Mouse (Mus musculus): ENCODE measurements around the gene Spink8.

DNA sequence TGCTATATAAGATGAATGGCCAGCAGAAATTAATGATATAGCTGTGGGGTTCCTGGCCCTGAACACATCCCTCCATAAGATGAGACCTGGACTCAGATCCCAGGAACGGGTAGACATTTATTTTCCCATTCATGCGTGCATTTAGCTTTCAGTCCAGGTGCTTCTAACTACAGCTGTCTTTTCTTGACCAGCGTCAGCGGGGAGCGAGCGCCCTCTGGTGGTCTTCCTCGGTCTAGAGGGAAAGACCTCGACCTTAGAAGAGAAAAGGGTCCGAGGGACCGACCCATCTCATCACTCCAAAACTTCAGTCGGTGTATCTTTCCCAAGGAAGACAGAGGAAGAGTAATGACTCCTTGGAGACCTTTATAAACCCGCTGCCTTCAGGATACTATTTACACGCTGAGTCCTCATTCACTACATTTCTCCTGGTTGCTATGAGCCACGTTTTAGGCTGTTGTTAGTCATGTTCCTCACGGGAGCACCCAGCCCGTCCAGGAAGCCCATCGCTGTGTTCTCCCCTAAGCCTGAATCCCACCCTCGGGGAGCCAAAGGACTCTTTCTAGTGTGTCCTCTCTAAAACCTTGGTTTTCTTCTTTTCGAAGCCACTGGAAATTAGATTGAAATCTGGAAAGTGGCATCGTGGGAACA is 50.4 kb downstream of the Spink8 start:
- TF ChIP-seq POLR2A (IDR thresholded peaks at IDR 0.05; ENCODE audit: low read depth, low read length) (no peak), CTCF (conservative IDR thresholded peaks at IDR 0.05; ENCODE audit: insufficient read depth, insufficient read length, low read depth, low read length) (peak; percentile 85)

Data from kidney, adult 2 months (tissue).